Mouse (Mus musculus): ENCODE results near the gene Tmc8. TPM values are rescaled to one million over a fixed set of nuclear protein-coding genes. Genes with fewer than 3 reads are reported as not detected.

Gene Tmc8
- polyA plus RNA-seq, 1 experiment from 2014 or later: 18.8 TPM

GRCm38 (mm10) chr11:117749414-117749813 lies 32.5 kb upstream of the Tmc8 start:
- Histone ChIP-seq H3K4me1 (replicated peaks; ENCODE audit: control insufficient read depth, insufficient read depth, low read length) (no peaks in the 10 kb centered on the region), H3K9me3 (ENCODE audit: control insufficient read depth, low read length) (no peaks in the 10 kb centered on the region), H3K27me3 (replicated peaks; ENCODE audit: control insufficient read depth, insufficient read depth, low read length) (no peaks in the 10 kb centered on the region), H3K9ac (ENCODE audit: low read depth, low read length) (no peak overlapping the region), H3K27ac (ENCODE audit: low read depth, low read length) (no peak overlapping the region), H3K4me3 (ENCODE audit: low read depth, low read length) (no peak overlapping the region), H3K36me3 (ENCODE audit: control insufficient read depth, insufficient read depth, low read length) (peaks cover 24% of the 10 kb centered on the region; the same call in 1 of the 2 replicates), H3K4me2 (no peak overlapping the region)
- no peak for ATAC-seq (replicated peaks; ENCODE audit: low FRiP score)
- DNase-seq (ENCODE audit: low spot score): no peak
- WGBS: 89% methylated on average over 10 of the region's 10 CpGs

GRCm38 (mm10) chr11:117751544-117751943 lies 30.3 kb upstream of the Tmc8 start:
- H3K36me3 ChIP-seq (ENCODE audit: control insufficient read depth, insufficient read depth, low read length): peaks cover 29% of the 10 kb centered on the region
- H3K4me1 ChIP-seq (replicated peaks; ENCODE audit: control insufficient read depth, insufficient read depth, low read length): no peaks in the 10 kb centered on the region
- WGBS: 87% methylated on average over 6 of the region's 6 CpGs
- H3K27me3 ChIP-seq (replicated peaks; ENCODE audit: control insufficient read depth, insufficient read depth, low read length): no peaks in the 10 kb centered on the region
- no peak overlapping the region for H3K4me2 ChIP-seq
- ATAC-seq (replicated peaks; ENCODE audit: low FRiP score) (no peak), DNase-seq (ENCODE audit: low spot score) (no peak)
- no peaks in the 10 kb centered on the region for H3K9me3 ChIP-seq (ENCODE audit: control insufficient read depth, low read length)
- H3K4me3 ChIP-seq (ENCODE audit: low read depth, low read length): no peak overlapping the region
- H3K27ac ChIP-seq (ENCODE audit: low read depth, low read length): no peak overlapping the region
- no peak overlapping the region for H3K9ac ChIP-seq (ENCODE audit: low read depth, low read length)

GRCm38 (mm10) chr11:117755891-117756290 lies 26.0 kb upstream of the Tmc8 start:
- DNase-seq (ENCODE audit: low spot score) (no peak), ATAC-seq (replicated peaks; ENCODE audit: low FRiP score) (no peak)
- H3K9me3 ChIP-seq (ENCODE audit: control insufficient read depth, low read length): no peaks in the 10 kb centered on the region
- no peak overlapping the region for H3K4me3 ChIP-seq (ENCODE audit: low read depth, low read length)
- no peaks in the 10 kb centered on the region for H3K27me3 ChIP-seq (replicated peaks; ENCODE audit: control insufficient read depth, insufficient read depth, low read length)
- H3K9ac ChIP-seq (ENCODE audit: low read depth, low read length): no peak overlapping the region
- H3K27ac ChIP-seq (ENCODE audit: low read depth, low read length): no peak overlapping the region
- H3K36me3 ChIP-seq (ENCODE audit: control insufficient read depth, insufficient read depth, low read length): peaks cover 39% of the 10 kb centered on the region
- H3K4me1 ChIP-seq (replicated peaks; ENCODE audit: control insufficient read depth, insufficient read depth, low read length): no peaks in the 10 kb centered on the region
- no peak overlapping the region for H3K4me2 ChIP-seq
- WGBS: 96% methylated on average over 7 of the region's 7 CpGs

GRCm38 (mm10) chr11:117759267-117759666 lies 22.6 kb upstream of the Tmc8 start:
- Histone ChIP-seq H3K27ac (ENCODE audit: low read depth, low read length) (no peak overlapping the region), H3K9ac (ENCODE audit: low read depth, low read length) (no peak overlapping the region), H3K4me3 (ENCODE audit: low read depth, low read length) (no peak overlapping the region), H3K4me1 (replicated peaks; ENCODE audit: control insufficient read depth, insufficient read depth, low read length) (no peaks in the 10 kb centered on the region), H3K27me3 (replicated peaks; ENCODE audit: control insufficient read depth, insufficient read depth, low read length) (no peaks in the 10 kb centered on the region), H3K9me3 (ENCODE audit: control insufficient read depth, low read length) (no peaks in the 10 kb centered on the region), H3K36me3 (ENCODE audit: control insufficient read depth, insufficient read depth, low read length) (peaks cover 37% of the 10 kb centered on the region), H3K4me2 (no peak overlapping the region)
- DNase-seq (ENCODE audit: low spot score) (no peak), ATAC-seq (replicated peaks; ENCODE audit: low FRiP score) (no peak)
- 90% methylated on average over 10 of the region's 10 CpGs for WGBS

- no peak for ATAC-seq (replicated peaks; ENCODE audit: low FRiP score)
- Histone ChIP-seq H3K27me3 (replicated peaks; ENCODE audit: control insufficient read depth, insufficient read depth, low read length) (no peaks in the 10 kb centered on the region), H3K36me3 (ENCODE audit: control insufficient read depth, insufficient read depth, low read length) (peaks cover 43% of the 10 kb centered on the region), H3K9ac (ENCODE audit: low read depth, low read length) (no peak overlapping the region), H3K9me3 (ENCODE audit: control insufficient read depth, low read length) (no peaks in the 10 kb centered on the region), H3K4me1 (replicated peaks; ENCODE audit: control insufficient read depth, insufficient read depth, low read length) (no peaks in the 10 kb centered on the region), H3K27ac (ENCODE audit: low read depth, low read length) (no peak overlapping the region), H3K4me2 (no peak overlapping the region), H3K4me3 (ENCODE audit: low read depth, low read length) (no peak overlapping the region)
- 91% methylated on average over 26 of the region's 26 CpGs for WGBS
- DNase-seq (ENCODE audit: low spot score): no peak
These were observed 21.3 kb upstream of the Tmc8 start for GRCm38 (mm10) chr11:117760374-117761119.

GRCm38 (mm10) chr11:117761801-117762200 lies 20.1 kb upstream of the Tmc8 start:
- 90% methylated on average over 13 of the region's 13 CpGs for WGBS
- Histone ChIP-seq H3K27ac (ENCODE audit: low read depth, low read length) (no peak overlapping the region), H3K9ac (ENCODE audit: low read depth, low read length) (no peak overlapping the region), H3K27me3 (replicated peaks; ENCODE audit: control insufficient read depth, insufficient read depth, low read length) (no peaks in the 10 kb centered on the region), H3K4me2 (no peak overlapping the region), H3K4me3 (ENCODE audit: low read depth, low read length) (no peak overlapping the region), H3K9me3 (ENCODE audit: control insufficient read depth, low read length) (no peaks in the 10 kb centered on the region), H3K4me1 (replicated peaks; ENCODE audit: control insufficient read depth, insufficient read depth, low read length) (no peaks in the 10 kb centered on the region), H3K36me3 (ENCODE audit: control insufficient read depth, insufficient read depth, low read length) (peaks cover 43% of the 10 kb centered on the region)
- ATAC-seq (replicated peaks; ENCODE audit: low FRiP score) (no peak), DNase-seq (ENCODE audit: low spot score) (no peak)

DNA sequence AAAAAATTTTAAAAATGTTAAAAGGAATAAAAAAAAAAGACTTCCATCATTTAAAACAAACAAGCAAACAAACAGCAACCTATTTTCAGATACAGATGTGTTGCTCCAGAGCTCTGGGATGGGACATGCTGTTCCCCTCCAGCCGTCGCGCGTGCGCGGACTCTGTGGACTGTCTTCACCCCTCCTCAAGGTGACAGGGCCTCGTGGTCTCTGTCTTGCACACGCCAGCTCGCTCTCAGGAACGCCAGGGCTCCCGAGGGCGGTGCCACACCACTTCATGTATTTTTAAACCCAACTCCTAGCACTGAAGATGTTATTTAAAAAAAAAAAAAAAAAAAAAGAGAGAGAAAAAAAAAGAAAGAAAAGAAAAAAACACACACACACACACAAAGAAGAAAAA lies 19.6 kb upstream of the Tmc8 start:
- H3K9me3 ChIP-seq (ENCODE audit: control insufficient read depth, low read length): no peaks in the 10 kb centered on the region
- 86% methylated on average over 12 of the region's 12 CpGs for WGBS
- H3K27ac ChIP-seq (ENCODE audit: low read depth, low read length): no peak overlapping the region
- no peak overlapping the region for H3K9ac ChIP-seq (ENCODE audit: low read depth, low read length)
- no peak for ATAC-seq (replicated peaks; ENCODE audit: low FRiP score)
- no peaks in the 10 kb centered on the region for H3K27me3 ChIP-seq (replicated peaks; ENCODE audit: control insufficient read depth, insufficient read depth, low read length)
- DNase-seq (ENCODE audit: low spot score): no peak
- peaks cover 44% of the 10 kb centered on the region for H3K36me3 ChIP-seq (ENCODE audit: control insufficient read depth, insufficient read depth, low read length)
- H3K4me2 ChIP-seq: no peak overlapping the region
- H3K4me3 ChIP-seq (ENCODE audit: low read depth, low read length): no peak overlapping the region
- H3K4me1 ChIP-seq (replicated peaks; ENCODE audit: control insufficient read depth, insufficient read depth, low read length): no peaks in the 10 kb centered on the region

- H3K4me2 ChIP-seq: no peak overlapping the region
- H3K4me1 ChIP-seq (replicated peaks; ENCODE audit: control insufficient read depth, insufficient read depth, low read length): no peaks in the 10 kb centered on the region
- H3K4me3 ChIP-seq (ENCODE audit: low read depth, low read length): no peak overlapping the region
- no peak overlapping the region for H3K27ac ChIP-seq (ENCODE audit: low read depth, low read length)
- H3K9ac ChIP-seq (ENCODE audit: low read depth, low read length): no peak overlapping the region
- 88% methylated on average over 9 of the region's 9 CpGs for WGBS
- H3K36me3 ChIP-seq (ENCODE audit: control insufficient read depth, insufficient read depth, low read length): peaks cover 35% of the 10 kb centered on the region
- H3K9me3 ChIP-seq (ENCODE audit: control insufficient read depth, low read length): no peaks in the 10 kb centered on the region
- DNase-seq (ENCODE audit: low spot score) (no peak), ATAC-seq (replicated peaks; ENCODE audit: low FRiP score) (no peak)
- H3K27me3 ChIP-seq (replicated peaks; ENCODE audit: control insufficient read depth, insufficient read depth, low read length): no peaks in the 10 kb centered on the region
These were observed 17.6 kb upstream of the Tmc8 start for GRCm38 (mm10) chr11:117764319-117764718.

GRCm38 (mm10) chr11:117765361-117765760 lies 16.5 kb upstream of the Tmc8 start:
- ATAC-seq (replicated peaks; ENCODE audit: low FRiP score): no peak
- peaks cover 26% of the 10 kb centered on the region for H3K36me3 ChIP-seq (ENCODE audit: control insufficient read depth, insufficient read depth, low read length)
- H3K27ac ChIP-seq (ENCODE audit: low read depth, low read length): no peak overlapping the region

More at GRCm38 (mm10) chr11:117765361-117765760, 16.5 kb upstream of the Tmc8 start:
- WGBS: 83% methylated on average over 5 of the region's 5 CpGs
- no peak overlapping the region for H3K9ac ChIP-seq (ENCODE audit: low read depth, low read length)
- no peaks in the 10 kb centered on the region for H3K4me1 ChIP-seq (replicated peaks; ENCODE audit: control insufficient read depth, insufficient read depth, low read length)
- no peaks in the 10 kb centered on the region for H3K27me3 ChIP-seq (replicated peaks; ENCODE audit: control insufficient read depth, insufficient read depth, low read length)
- no peak for DNase-seq (ENCODE audit: low spot score)
- no peaks in the 10 kb centered on the region for H3K9me3 ChIP-seq (ENCODE audit: control insufficient read depth, low read length)
- H3K4me3 ChIP-seq (ENCODE audit: low read depth, low read length): no peak overlapping the region
- H3K4me2 ChIP-seq: no peak overlapping the region
